ENCODE assay signal across 8 mouse cellular contexts in the genomic region with DNA sequence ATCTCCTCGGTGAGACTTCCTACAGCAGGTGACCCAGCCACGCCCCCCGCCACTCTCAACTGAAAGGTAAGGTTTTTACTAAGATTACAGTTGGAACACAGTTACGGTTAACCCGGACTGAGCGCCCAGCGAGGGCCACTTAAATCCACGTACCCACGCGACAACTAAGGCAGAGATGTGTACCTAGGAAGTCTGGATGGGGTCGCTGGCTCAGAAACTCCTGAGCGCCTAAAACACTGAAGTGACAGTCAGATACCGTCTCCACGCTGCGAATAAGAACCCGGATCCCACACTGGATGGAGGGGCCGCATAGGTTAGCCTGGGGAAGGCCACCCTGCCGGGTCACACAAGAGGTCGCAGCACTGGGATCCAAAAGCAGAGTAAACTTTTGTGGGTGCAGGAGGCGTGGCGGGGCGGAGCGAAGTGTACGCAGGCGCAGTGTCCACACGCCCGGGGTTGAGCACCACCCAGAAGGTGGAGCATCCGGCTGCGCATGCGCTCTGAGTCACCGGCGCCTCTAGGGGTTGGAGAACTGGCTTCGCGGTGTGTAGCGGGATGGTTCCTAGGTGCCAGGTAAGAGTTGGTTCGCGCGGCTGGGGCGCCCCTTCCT. TPM values are rescaled to one million over a fixed set of nuclear protein-coding genes. Genes with fewer than 3 reads are reported as not detected.
DNase-seq lines count a peak whose midpoint lies in the region; ATAC-seq and TF ChIP-seq lines count a peak whose summit lies in the region.

A gene (plus strand): TSS at position 486 of the 610 bp plus-strand sequence.

- no peaks in the 10 kb centered on the region for H3K9me3 ChIP-seq in embryonic facial prominence, embryonic 15.5 days (replicated peaks)
- no peaks in the 10 kb centered on the region for H3K9me3 ChIP-seq in kidney, embryonic 14.5 days (ENCODE audit: control insufficient read depth, low read length)
- H3K9me3 ChIP-seq in limb, embryonic 15.5 days: no peaks in the 10 kb centered on the region

- 1% methylated on average over 39 of the region's 39 CpGs for WGBS in bone marrow, adult 2 months
- under 1% methylated on average over 39 of the region's 39 CpGs for WGBS in embryonic facial prominence, embryonic 15.5 days
- under 1% methylated on average over 39 of the region's 39 CpGs for WGBS in kidney, embryonic 14.5 days
- under 1% methylated on average over 39 of the region's 39 CpGs for WGBS in limb, embryonic 15.5 days

- no peaks in the 10 kb centered on the region; the same call in 1 of the 2 replicates for H3K4me1 ChIP-seq in bone marrow, adult 2 months (ENCODE audit: control insufficient read depth, insufficient read depth, low read length)
- H3K4me1 ChIP-seq in embryonic facial prominence, embryonic 15.5 days: peaks cover 8% of the 10 kb centered on the region
- H3K4me1 ChIP-seq in kidney, embryonic 14.5 days (ENCODE audit: control insufficient read depth, insufficient read depth, low read length): peaks cover 8% of the 10 kb centered on the region; the same call in 1 of the 2 replicates
- H3K4me1 ChIP-seq in limb, embryonic 15.5 days: peaks cover 10% of the 10 kb centered on the region

- peak; percentile 63; the same call in 1 of the 2 replicates for TF ChIP-seq POLR2A in bone marrow, adult 2 months (IDR thresholded peaks at IDR 0.05; ENCODE audit: borderline replicate concordance, control insufficient read depth, low read depth, low read length)

- H3K4me2 ChIP-seq in embryonic facial prominence, embryonic 15.5 days (replicated peaks): peak within 1 kb of the TSS; percentile 88
- H3K4me2 ChIP-seq in kidney, embryonic 14.5 days (replicated peaks; ENCODE audit: low read depth, low read length): peak within 1 kb of the TSS; percentile 76
- peak within 1 kb of the TSS; percentile 87 for H3K4me2 ChIP-seq in limb, embryonic 15.5 days

- peak within 1 kb of the TSS; percentile 92 for H3K4me3 ChIP-seq in bone marrow, adult 2 months (replicated peaks; ENCODE audit: control insufficient read depth, low read depth, low read length)
- H3K4me3 ChIP-seq in embryonic facial prominence, embryonic 15.5 days (replicated peaks): peak within 1 kb of the TSS; percentile 88
- H3K4me3 ChIP-seq in kidney, embryonic 14.5 days (ENCODE audit: low read length): peak within 1 kb of the TSS; percentile 80
- peak within 1 kb of the TSS; percentile 73 for H3K4me3 ChIP-seq in limb, embryonic 15.5 days

- H3K36me3 ChIP-seq in embryonic facial prominence, embryonic 15.5 days: peaks cover 3% of the 10 kb centered on the region; the same call in 1 of the 2 replicates
- H3K36me3 ChIP-seq in kidney, embryonic 14.5 days (ENCODE audit: control insufficient read depth, insufficient read depth, low read length): peaks cover 8% of the 10 kb centered on the region; the same call in 1 of the 2 replicates
- peaks cover 16% of the 10 kb centered on the region for H3K36me3 ChIP-seq in limb, embryonic 15.5 days

- no peaks in the 10 kb centered on the region for H3K27me3 ChIP-seq in embryonic facial prominence, embryonic 15.5 days
- H3K27me3 ChIP-seq in kidney, embryonic 14.5 days (ENCODE audit: control insufficient read depth, insufficient read depth, low read length): no peaks in the 10 kb centered on the region
- no peaks in the 10 kb centered on the region for H3K27me3 ChIP-seq in limb, embryonic 15.5 days

- TF ChIP-seq CTCF in bone marrow, adult 2 months (IDR thresholded peaks at IDR 0.05; ENCODE audit: control insufficient read depth, insufficient read depth, low read length): peak; percentile 14; the same call in 1 of the 2 replicates

- peak; percentile 88 for DNase-seq in 416B (ENCODE audit: low read depth)
- peak; percentile 90 to 92 for DNase-seq in heart, adult 9 months (ENCODE audit: low spot score in 2 of 2)
- peak; percentile 73 to 87 for DNase-seq in monocyte, adult 2 months (ENCODE audit: low read depth in 1 of 2, low spot score in 2 of 2)
- DNase-seq in spleen, postnatal 36 days (ENCODE audit: low spot score in 2 of 2): peak; percentile 93

- H3K27ac ChIP-seq in bone marrow, adult 2 months (ENCODE audit: control insufficient read depth, insufficient read depth, low read depth, low read length, poor library complexity): no peak within 1 kb of the TSS
- H3K27ac ChIP-seq in embryonic facial prominence, embryonic 15.5 days (replicated peaks): peak within 1 kb of the TSS; percentile 48; the same call in 1 of the 2 replicates
- no peak within 1 kb of the TSS for H3K27ac ChIP-seq in kidney, embryonic 14.5 days (ENCODE audit: low read depth, low read length)
- no peak within 1 kb of the TSS for H3K27ac ChIP-seq in limb, embryonic 15.5 days

- peak within 1 kb of the TSS; percentile 59 for H3K9ac ChIP-seq in embryonic facial prominence, embryonic 15.5 days
- peak within 1 kb of the TSS; percentile 65 for H3K9ac ChIP-seq in kidney, embryonic 14.5 days (ENCODE audit: low read depth, low read length)
- peak within 1 kb of the TSS; percentile 54 for H3K9ac ChIP-seq in limb, embryonic 15.5 days

- ATAC-seq in embryonic facial prominence, embryonic 15.5 days (ENCODE audit: insufficient number of reproducible peaks, low FRiP score, low TSS enrichment, low read depth): peak; percentile 94
- ATAC-seq in kidney, embryonic 14.5 days (ENCODE audit: low FRiP score, low TSS enrichment): peak; percentile 99
- ATAC-seq in limb, embryonic 15.5 days (ENCODE audit: insufficient number of reproducible peaks, low FRiP score, low TSS enrichment, low read depth): peak; percentile 93

RNA-seq across cellular contexts. Expression of the gene that starts here (rescaled TPM):
- polyA plus RNA-seq in bone marrow, adult 2 months (2011; ENCODE audit: insufficient read depth, insufficient read length, low replicate concordance, missing spikeins): 17.3 and 29.3 TPM in 2 replicates
- 104 and 113 TPM in 2 replicates for polyA plus RNA-seq in embryonic facial prominence, embryonic 15.5 days (2015; fragmentation: Nextera tagmentation; extraction: Ambion mirVana)
- polyA plus RNA-seq in kidney, embryonic 14.5 days (2014; fragmentation: Nextera tagmentation; extraction: Ambion mirVana): 72.7 and 76.7 TPM in 2 replicates
- polyA plus RNA-seq in limb, embryonic 15.5 days (2015; fragmentation: Nextera tagmentation; extraction: Ambion mirVana): 117 and 118 TPM in 2 replicates
